Mouse (Mus musculus): ENCODE results near the gene Bfsp1. TPM values are rescaled to one million over a fixed set of nuclear protein-coding genes. Genes with fewer than 3 reads are reported as not detected.

Gene Bfsp1
- not detected for total RNA-seq (2023)

GRCm38 (mm10) chr2:143862484-143863231 lies at the start of gene Bfsp1:
Gene Bfsp1, minus strand, starts transcription at chr2:143863173.

Other genes with a start within 250 kb of the Bfsp1 start
- gene Dstn, start 52.1 kb upstream of the Bfsp1 start, total RNA-seq (2023) = 10.7 TPM
- gene Rrbp1, start 148.1 kb upstream of the Bfsp1 start, total RNA-seq (2023) = 75.8 TPM
- gene Banf2, start 169.9 kb upstream of the Bfsp1 start, total RNA-seq (2023) = not detected